Mouse (Mus musculus) liver, postnatal 0 days (tissue): ENCODE measurements around the gene Arhgap22.

Experiments
- CTCF ChIP-seq: sonication (generic); IDR thresholded peaks from 2 replicates; pipeline ENCODE4 v1.5.1; 2016; ENCODE audit warnings: antibody characterized with exemption, low read depth
- EP300 ChIP-seq: IDR thresholded peaks from 2 replicates; pipeline ENCODE4 v1.6.1; 2016; ENCODE audit warnings: antibody characterized with exemption, low read depth, mild to moderate bottlenecking

DNA sequence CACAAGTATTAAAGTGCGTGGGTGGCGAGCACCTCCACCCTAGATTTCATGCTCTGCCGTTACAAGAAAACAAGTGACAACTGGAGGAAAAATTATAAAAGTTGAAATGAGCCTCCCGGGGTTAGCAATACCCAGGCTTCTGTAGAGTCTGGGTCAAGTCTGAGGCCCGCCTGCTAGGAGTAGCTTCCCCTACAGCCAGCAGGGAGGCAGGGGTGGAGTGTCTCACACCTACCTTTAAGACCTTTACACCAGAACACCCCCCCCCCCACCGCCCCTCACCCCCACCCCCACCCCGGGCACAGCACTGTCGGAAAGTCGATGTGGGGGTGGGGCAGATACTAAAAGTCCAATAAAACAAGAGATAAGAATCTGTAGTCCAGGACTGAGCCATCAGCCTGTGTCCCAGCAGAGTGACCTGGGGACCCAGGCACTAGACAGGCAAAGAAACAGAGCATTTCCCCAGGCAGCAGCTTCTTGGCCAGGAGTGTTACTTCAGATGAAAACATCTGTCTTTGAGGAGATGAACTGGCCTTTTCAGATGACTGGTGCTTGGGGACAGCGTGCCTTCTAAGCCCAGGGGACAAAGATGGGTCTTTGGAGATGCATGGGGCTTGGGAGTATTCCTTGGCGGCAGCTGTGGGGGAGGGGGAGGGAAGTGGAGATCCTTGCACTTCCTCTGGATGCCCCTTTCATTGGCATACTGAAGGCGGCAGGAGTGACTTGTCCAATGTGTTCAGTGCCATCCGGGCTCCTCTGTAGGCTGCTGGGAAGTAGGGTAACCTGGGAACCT is 37.3 kb downstream of the Arhgap22 start:
- TF ChIP-seq EP300 (no peak), CTCF (no peak)
